ENCODE assay signal across 10 mouse cellular contexts in the genomic region with DNA sequence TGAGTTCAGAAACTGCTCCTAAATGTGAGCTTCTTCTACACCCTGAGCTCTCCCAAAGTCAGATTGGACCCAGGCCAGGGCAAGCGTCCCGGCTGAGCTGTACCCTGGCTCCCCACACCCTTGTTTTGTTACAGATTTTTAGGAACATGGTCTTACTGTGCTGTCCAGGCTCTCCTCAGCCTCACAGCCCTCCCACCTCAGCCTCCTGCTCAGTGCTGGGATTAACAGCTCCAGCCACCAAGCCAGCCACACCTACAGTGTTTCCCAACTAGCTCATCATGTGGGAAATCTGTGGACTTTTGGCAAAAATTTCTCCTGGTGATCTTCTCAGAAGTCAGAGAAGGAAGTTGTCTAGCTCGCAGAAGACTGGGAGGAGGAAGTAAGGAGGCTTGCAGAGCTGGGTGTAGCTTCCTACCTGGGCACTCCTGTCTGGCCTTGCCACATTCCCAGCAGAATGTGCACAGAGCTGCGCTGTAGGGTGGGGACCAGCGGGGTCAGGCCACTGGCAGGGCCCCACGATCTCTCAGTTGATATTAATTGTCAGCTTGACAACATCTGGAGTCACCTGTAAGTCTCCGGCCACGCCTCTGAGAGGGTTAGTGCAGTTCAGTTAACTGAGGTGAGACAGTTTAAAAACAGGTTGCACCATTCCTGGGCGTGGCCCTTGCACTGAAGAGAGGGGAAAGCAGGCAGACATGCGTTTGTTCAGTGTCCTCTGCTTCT. TPM values are rescaled to one million over a fixed set of nuclear protein-coding genes. Genes with fewer than 3 reads are reported as not detected.
DNase-seq lines count a peak whose midpoint lies in the region; ATAC-seq and TF ChIP-seq lines count a peak whose summit lies in the region.
"Had no signal": no experiment of that assay in that cellular context is flagged by ENCODE, and none has a peak within 500 bp of the region (broad histone marks: within the 10 kb centered on the region; RNA-seq: fewer than 3 reads in every experiment).

No protein-coding gene starts in this region.

- ATAC-seq in kidney, postnatal 0 days (replicated peaks; ENCODE audit: low FRiP score, low read depth), result no peak
- ATAC-seq in stomach, embryonic 14.5 days (ENCODE audit: insufficient number of reproducible peaks, insufficient read depth, low FRiP score, low read depth), result no peak

- no peaks in the 10 kb centered on the region for H3K4me1 ChIP-seq in kidney, postnatal 0 days (replicated peaks; ENCODE audit: insufficient read depth, low read length)
- H3K4me1 ChIP-seq in stomach, embryonic 14.5 days (ENCODE audit: control insufficient read depth, insufficient read depth, low read length), result peaks cover 16% of the 10 kb centered on the region

- no peak for TF ChIP-seq CTCF in kidney, postnatal 0 days (IDR thresholded peaks at IDR 0.05; ENCODE audit: low read depth)

- no peak overlapping the region for H3K9ac ChIP-seq in kidney, postnatal 0 days (ENCODE audit: low read depth, low read length)
- no peak overlapping the region for H3K9ac ChIP-seq in stomach, embryonic 14.5 days (replicated peaks; ENCODE audit: low read depth, low read length)

- no peak overlapping the region for H3K4me2 ChIP-seq in kidney, postnatal 0 days (ENCODE audit: low read length)
- no peak overlapping the region for H3K4me2 ChIP-seq in stomach, embryonic 14.5 days (replicated peaks; ENCODE audit: low read depth, low read length)

- no peaks in the 10 kb centered on the region for H3K9me3 ChIP-seq in kidney, postnatal 0 days (replicated peaks; ENCODE audit: low read length)
- H3K9me3 ChIP-seq in stomach, embryonic 14.5 days (ENCODE audit: control insufficient read depth, low read depth, low read length), result no peaks in the 10 kb centered on the region

- H3K4me3 ChIP-seq in kidney, postnatal 0 days (replicated peaks; ENCODE audit: low read depth, low read length), result no peak overlapping the region
- H3K4me3 ChIP-seq in stomach, embryonic 14.5 days (ENCODE audit: low read depth, low read length), result no peak overlapping the region

- WGBS in kidney, postnatal 0 days, result 83% methylated on average over 10 of the region's 10 CpGs
- WGBS in stomach, embryonic 14.5 days, result 71% methylated on average over 10 of the region's 10 CpGs

- no peaks in the 10 kb centered on the region for H3K27me3 ChIP-seq in kidney, postnatal 0 days (ENCODE audit: insufficient read depth, low read length)
- H3K27me3 ChIP-seq in stomach, embryonic 14.5 days (ENCODE audit: control insufficient read depth, insufficient read depth, low read length), result no peaks in the 10 kb centered on the region
- H3K27me3 ChIP-seq: CH12.LX had no signal

- peaks cover 26% of the 10 kb centered on the region for H3K36me3 ChIP-seq in kidney, postnatal 0 days (ENCODE audit: insufficient read depth, low read length)
- H3K36me3 ChIP-seq in stomach, embryonic 14.5 days (ENCODE audit: control insufficient read depth, insufficient read depth, low read length), result peaks cover 20% of the 10 kb centered on the region

- peak overlapping the region; percentile 1; the same call in 1 of the 2 replicates for H3K27ac ChIP-seq in kidney, postnatal 0 days
- H3K27ac ChIP-seq in stomach, embryonic 14.5 days (ENCODE audit: low read length), result peak overlapping the region; percentile 69

- DNase-seq in kidney, postnatal 0 days (ENCODE audit: low spot score), result no peak
- DNase-seq in kidney, adult 9 months, result no peak
- DNase-seq in gastrocnemius, adult 8-10 months (ENCODE audit: low spot score in 2 of 2), result peak; percentile 71 to 74
- peak; percentile 62 for DNase-seq in heart, postnatal 4 days
- no peak for DNase-seq in ovary, postnatal 36 days (ENCODE audit: low spot score)
- no peak for DNase-seq in cerebellum, postnatal 36 days
- no peak for DNase-seq in c-Kit-positive CD71-positive TER-119-positive erythroid progenitor cells, embryonic 14.5 days (ENCODE audit: low spot score)

RNA-seq across cellular contexts. Expression of a gene that starts 16.9 kb away (rescaled TPM):
- polyA plus RNA-seq in kidney, postnatal 0 days (2015; fragmentation: Nextera tagmentation; extraction: Ambion mirVana), result 26.5 and 28.0 TPM in 2 replicates
- 1 to 10 TPM; 2.9 to 4.8 (median 4.0) TPM for total RNA-seq in gastrocnemius, adult 8-10 months (2022)
- 10 to 100 TPM in 1 of 2 experiments, 1 to 10 TPM in 1; 9.0 to 10.1 TPM for total RNA-seq in heart, postnatal 4 days (2021)
- 11.2 and 14.2 TPM in 2 replicates for polyA plus RNA-seq in stomach, embryonic 14.5 days (2014; fragmentation: Nextera tagmentation; extraction: Ambion mirVana)

RNA-seq across cellular contexts. Expression of a gene that starts 25.3 kb away (rescaled TPM):
- 0.13 and 0.42 TPM in 2 replicates for polyA plus RNA-seq in kidney, postnatal 0 days (2015; fragmentation: Nextera tagmentation; extraction: Ambion mirVana)
- total RNA-seq in gastrocnemius, adult 8-10 months (2022), result under 1 TPM in 1 of 4 experiments, not detected in 3; 0.21 TPM
- total RNA-seq in heart, postnatal 4 days (2021), result not detected
- not detected in 2 replicates for polyA plus RNA-seq in stomach, embryonic 14.5 days (2014; fragmentation: Nextera tagmentation; extraction: Ambion mirVana)
- total RNA-seq: monocyte, adult 5-6 weeks had no signal

RNA-seq across cellular contexts. Expression of a gene that starts 29.5 kb away (rescaled TPM):
- polyA plus RNA-seq in kidney, postnatal 0 days (2015; fragmentation: Nextera tagmentation; extraction: Ambion mirVana), result 55.3 and 55.9 TPM in 2 replicates
- 10 to 100 TPM in 1 of 4 experiments, 1 to 10 TPM in 3; 7.2 to 11.0 (median 8.5) TPM for total RNA-seq in gastrocnemius, adult 8-10 months (2022)
- total RNA-seq in heart, postnatal 4 days (2021), result 10 to 100 TPM; 15.4 to 16.2 TPM
- polyA plus RNA-seq in stomach, embryonic 14.5 days (2014; fragmentation: Nextera tagmentation; extraction: Ambion mirVana), result 37.9 and 41.3 TPM in 2 replicates

RNA-seq across cellular contexts. Expression of a gene that starts 34.2 kb away (rescaled TPM):
- 45.7 and 46.0 TPM in 2 replicates for polyA plus RNA-seq in kidney, postnatal 0 days (2015; fragmentation: Nextera tagmentation; extraction: Ambion mirVana)
- 10 to 100 TPM in 2 of 4 experiments, 1 to 10 TPM in 2; 8.0 to 12.3 (median 9.4) TPM for total RNA-seq in gastrocnemius, adult 8-10 months (2022)
- total RNA-seq in heart, postnatal 4 days (2021), result 10 to 100 TPM; 17.5 to 17.7 TPM
- 36.7 and 46.0 TPM in 2 replicates for polyA plus RNA-seq in stomach, embryonic 14.5 days (2014; fragmentation: Nextera tagmentation; extraction: Ambion mirVana)

RNA-seq across cellular contexts. Expression of a gene that starts 42.3 kb away (rescaled TPM):
- polyA plus RNA-seq in kidney, postnatal 0 days (2015; fragmentation: Nextera tagmentation; extraction: Ambion mirVana), result 23.2 and 26.4 TPM in 2 replicates
- 1 to 10 TPM; 1.3 to 1.5 (median 1.4) TPM for total RNA-seq in gastrocnemius, adult 8-10 months (2022)
- 10 to 100 TPM; 11.7 to 13.6 TPM for total RNA-seq in heart, postnatal 4 days (2021)
- 29.7 and 36.4 TPM in 2 replicates for polyA plus RNA-seq in stomach, embryonic 14.5 days (2014; fragmentation: Nextera tagmentation; extraction: Ambion mirVana)
- total RNA-seq: monocyte, adult 5-6 weeks had no signal

Comparison
In these comparisons a context has a peak if more than half of its experiments do, and no peak if none do; other contexts are left out.
1. DNase-seq: peak in gastrocnemius, adult 8-10 months (2 of 2) and heart, postnatal 4 days (single experiment); none in kidney, postnatal 0 days (single experiment), kidney, adult 9 months (single experiment), ovary, postnatal 36 days (single experiment), cerebellum, postnatal 36 days (0 of 2) and c-Kit-positive CD71-positive TER-119-positive erythroid progenitor cells, embryonic 14.5 days (single experiment).